Mouse (Mus musculus) c-Kit-positive CD71-negative TER-119-negative erythroid progenitor cells, embryonic 14.5 days (primary cell): Measurements from ENCODE around the gene Celf3.
A peak's percentile ranks its signal among the peaks of the same experiment; 100 is the strongest.

Experiments used
- DNase-seq: peaks from one replicate; pipeline ENCODE4 v3.0.0-alpha.2; 2013; ENCODE audit warnings: low read depth

The Celf3 gene

GRCm38 (mm10) chr3:94477981-94478422 is at the start of gene Celf3:
Gene Celf3 (plus strand): TSS chr3:94478295.
- peak; percentile 28 for DNase-seq

- no peak for DNase-seq
These were observed 47.1 kb upstream of the Celf3 start for GRCm38 (mm10) chr3:94430980-94431379.

GRCm38 (mm10) chr3:94434305-94434704 is 43.8 kb upstream of the Celf3 start:
- DNase-seq: no peak

GRCm38 (mm10) chr3:94436420-94436819 is 41.7 kb upstream of the Celf3 start:
- no peak for DNase-seq

- peak; percentile 29 for DNase-seq
These were observed 36.9 kb upstream of the Celf3 start for GRCm38 (mm10) chr3:94441182-94441581.

- DNase-seq: peak; percentile 81
These were observed 35.0 kb upstream of the Celf3 start, which contains the start of gene Mrpl9 for GRCm38 (mm10) chr3:94442951-94443596. Gene Mrpl9 (plus strand): TSS chr3:94443318.

GRCm38 (mm10) chr3:94443597-94443964 is 34.5 kb upstream of the Celf3 start, which contains the start of gene Oaz3:
Gene Oaz3 (minus strand): TSS chr3:94443915.
- DNase-seq: no peak

GRCm38 (mm10) chr3:94449377-94449776 is 28.7 kb upstream of the Celf3 start:
- no peak for DNase-seq

- DNase-seq: peak; percentile 95
These were observed 21.5 kb upstream of the Celf3 start for GRCm38 (mm10) chr3:94456529-94457000.

GRCm38 (mm10) chr3:94457055-94457454 is 21.0 kb upstream of the Celf3 start:
- DNase-seq: no peak

- no peak for DNase-seq
These were observed 18.3 kb upstream of the Celf3 start for GRCm38 (mm10) chr3:94459834-94460233.

GRCm38 (mm10) chr3:94463926-94464578 is 14.0 kb upstream of the Celf3 start:
- DNase-seq: no peak

GRCm38 (mm10) chr3:94465632-94466430 is 12.3 kb upstream of the Celf3 start:
- no peak for DNase-seq

GRCm38 (mm10) chr3:94468931-94469330 is 9.2 kb upstream of the Celf3 start:
- DNase-seq: no peak

- DNase-seq: no peak
These were observed 5.5 kb upstream of the Celf3 start for GRCm38 (mm10) chr3:94472447-94473114.

GRCm38 (mm10) chr3:94473115-94473505 is 5.0 kb upstream of the Celf3 start:
- DNase-seq: no peak

GRCm38 (mm10) chr3:94473567-94474232 is 4.4 kb upstream of the Celf3 start:
- DNase-seq: no peak

GRCm38 (mm10) chr3:94476301-94477035 is 1.6 kb upstream of the Celf3 start:
- no peak for DNase-seq

GRCm38 (mm10) chr3:94477444-94477843 is 651 bp upstream of the Celf3 start:
- DNase-seq: no peak

- no peak for DNase-seq
These were observed 585 bp downstream of the Celf3 start for GRCm38 (mm10) chr3:94478591-94479169.
